Mouse (Mus musculus): ENCODE results near the gene Ccr10.

GRCm38 (mm10) chr11:101195571-101195970, 20.3 kb upstream of the Ccr10 start:
- TF ChIP-seq POLR2A (IDR thresholded peaks at IDR 0.05; ENCODE audit: extremely low read depth, insufficient read depth, low read length) = no peak
- no peak for TF ChIP-seq CTCF (IDR thresholded peaks at IDR 0.05; ENCODE audit: extremely low read depth, insufficient read depth, low read length)

All from cortical plate, adult 2 months (tissue).